Mouse (Mus musculus) limb, embryonic 11.5 days (tissue): ENCODE measurements around the gene Dnajc25. TPM values are rescaled to one million over a fixed set of nuclear protein-coding genes. Genes with fewer than 3 reads are reported as not detected.

ENCODE experiments used
- ATAC-seq: fragments of 200-750 bp; cut with Nextera tagmentation; 2 replicates; pipeline ENCODE4 v1.8.0; 2017; ENCODE audit warnings: low read depth; ENCODE audit not compliant: insufficient number of reproducible peaks, low FRiP score, low TSS enrichment
- DNase-seq: peaks from one replicate; pipeline ENCODE4 v3.0.0-alpha.2; 2015; ENCODE audit warnings: low spot score
- H3K27ac ChIP-seq: fragments of 300-500 bp; sonication (generic); replicated peaks from 2 replicates; pipeline ENCODE4 v1.5.1; 2014; ENCODE audit warnings: low read depth, mild to moderate bottlenecking, low read length
- H3K27me3 ChIP-seq: fragments of 300-500 bp; sonication (generic); 2 replicates; pipeline ENCODE4 v1.6.1; 2014; ENCODE audit warnings: mild to moderate bottlenecking, low read length, mixed read lengths; ENCODE audit not compliant: control insufficient read depth, insufficient read depth
- H3K36me3 ChIP-seq: fragments of 300-500 bp; sonication (generic); 2 replicates; pipeline ENCODE4 v1.6.1; 2014; ENCODE audit warnings: mild to moderate bottlenecking, low read length, moderate library complexity, mixed read lengths; ENCODE audit not compliant: control insufficient read depth, insufficient read depth
- H3K4me1 ChIP-seq: fragments of 300-500 bp; sonication (generic); 2 replicates; pipeline ENCODE4 v1.6.1; 2014; ENCODE audit warnings: low read length, mixed read lengths; ENCODE audit not compliant: control insufficient read depth, insufficient read depth
- H3K4me2 ChIP-seq: fragments of 300-500 bp; sonication (generic); 2 replicates; pipeline ENCODE4 v1.6.1; 2014; ENCODE audit warnings: low read depth, mild to moderate bottlenecking, moderate library complexity; ENCODE audit not compliant: severe bottlenecking
- H3K4me3 ChIP-seq: fragments of 300-500 bp; sonication (generic); 2 replicates; pipeline ENCODE4 v1.5.1; 2014; ENCODE audit warnings: low read depth, low read length
- H3K9ac ChIP-seq: fragments of 300-500 bp; sonication (generic); 2 replicates; pipeline ENCODE4 v1.6.1; 2014; ENCODE audit warnings: mild to moderate bottlenecking, low read length
- H3K9me3 ChIP-seq: fragments of 300-500 bp; sonication (generic); 2 replicates; pipeline ENCODE4 v1.6.1; 2016; ENCODE audit warnings: low read length; ENCODE audit not compliant: control insufficient read depth
- WGBS: fragments of 180-500 bp; shearing (Covaris S2); extraction: QIAGEN DNeasy Blood & Tissue Kit; methylation state at CpG from one replicate; pipeline ENCODE4 v1.1.7; 2014; 5-methylcytosine and 5-hydroxymethylcytosine counted together
- polyA plus RNA-seq: library from polyadenylated mRNA; unstranded; fragments of >200 nt; fragmentation: Nextera tagmentation; extraction: Ambion mirVana; gene quantifications from 2 replicates; pipeline ENCODE4 v1.2.1, GENCODE M21; 2014

Gene Dnajc25
- polyA plus RNA-seq, 1 experiment from 2014 or later, result 7.4 TPM

- Histone ChIP-seq H3K4me2 (no peak overlapping the region), H3K9ac (no peak overlapping the region), H3K9me3 (no peaks in the 10 kb centered on the region), H3K4me3 (no peak overlapping the region), H3K27ac (no peak overlapping the region), H3K4me1 (peaks cover 5% of the 10 kb centered on the region; the same call in 1 of the 2 replicates), H3K36me3 (no peaks in the 10 kb centered on the region), H3K27me3 (no peaks in the 10 kb centered on the region)
- 94% methylated on average over 1 of the region's 1 CpGs for WGBS
- DNase-seq (no peak), ATAC-seq (no peak)
Measured at GRCm38 (mm10) chr4:58998688-58999087, 3.8 kb downstream of the Dnajc25 start.

GRCm38 (mm10) chr4:58999686-59000085, 4.8 kb downstream of the Dnajc25 start:
- H3K36me3 ChIP-seq, result no peaks in the 10 kb centered on the region
- H3K4me1 ChIP-seq, result peaks cover 10% of the 10 kb centered on the region; the same call in 1 of the 2 replicates
- H3K4me3 ChIP-seq, result no peak overlapping the region
- no peak overlapping the region for H3K27ac ChIP-seq
- no peaks in the 10 kb centered on the region for H3K27me3 ChIP-seq
- ATAC-seq, result no peak
- 22% methylated on average over 2 of the region's 2 CpGs for WGBS
- DNase-seq, result peak; percentile 80
- no peak overlapping the region for H3K4me2 ChIP-seq
- H3K9ac ChIP-seq, result no peak overlapping the region
- no peaks in the 10 kb centered on the region for H3K9me3 ChIP-seq

- H3K9ac ChIP-seq, result no peak overlapping the region
- no peak overlapping the region for H3K4me3 ChIP-seq
- H3K27me3 ChIP-seq, result no peaks in the 10 kb centered on the region
- ATAC-seq (no peak), DNase-seq (no peak)
- no peaks in the 10 kb centered on the region for H3K9me3 ChIP-seq
- H3K27ac ChIP-seq, result no peak overlapping the region
- no peaks in the 10 kb centered on the region for H3K36me3 ChIP-seq
- H3K4me1 ChIP-seq, result peaks cover 7% of the 10 kb centered on the region; the same call in 1 of the 2 replicates
- WGBS, result 0% methylated on average over 2 of the region's 2 CpGs
- H3K4me2 ChIP-seq, result no peak overlapping the region
Measured at GRCm38 (mm10) chr4:59000614-59001013, 5.8 kb downstream of the Dnajc25 start.

- peak within 1 kb of the TSS; percentile 70; the same call in 1 of the 2 replicates for H3K27ac ChIP-seq
- peak; percentile 95 for ATAC-seq
- peak within 1 kb of the TSS; percentile 92 for H3K4me3 ChIP-seq
- H3K27me3 ChIP-seq, result no peaks in the 10 kb centered on the region
- H3K4me1 ChIP-seq, result 0 out of 2 replicates have a peak, but pooled peaks cover 10% of the 10 kb centered on the region
- under 1% methylated on average over 77 of the region's 89 CpGs for WGBS
- H3K4me2 ChIP-seq, result peak within 1 kb of the TSS; percentile 81
- no peaks in the 10 kb centered on the region for H3K36me3 ChIP-seq
- DNase-seq, result peak; percentile 93
- no peaks in the 10 kb centered on the region for H3K9me3 ChIP-seq
- H3K9ac ChIP-seq, result peak within 1 kb of the TSS; percentile 89
Measured at GRCm38 (mm10) chr4:59002948-59003805, 8.3 kb downstream of the Dnajc25 start, which contains the start of gene Gm20503. Gene Gm20503 (plus strand): TSS chr4:59003210.

- H3K9me3 ChIP-seq, result no peaks in the 10 kb centered on the region
- H3K4me2 ChIP-seq, result peak overlapping the region; percentile 81
- 0 out of 2 replicates have a peak, but pooled peaks cover 10% of the 10 kb centered on the region for H3K4me1 ChIP-seq
- DNase-seq (no peak), ATAC-seq (no peak)
- no peak overlapping the region for H3K27ac ChIP-seq
- H3K4me3 ChIP-seq, result peak overlapping the region; percentile 92
- H3K9ac ChIP-seq, result peak overlapping the region; percentile 89
- H3K27me3 ChIP-seq, result no peaks in the 10 kb centered on the region
- WGBS, result 43% methylated on average over 7 of the region's 7 CpGs
- H3K36me3 ChIP-seq, result no peaks in the 10 kb centered on the region
Measured at GRCm38 (mm10) chr4:59003806-59004200, 8.9 kb downstream of the Dnajc25 start.

- 46% methylated on average over 8 of the region's 8 CpGs for WGBS
- Histone ChIP-seq H3K4me1 (0 out of 2 replicates have a peak, but pooled peaks cover 7% of the 10 kb centered on the region), H3K27me3 (no peaks in the 10 kb centered on the region), H3K9ac (no peak overlapping the region), H3K27ac (no peak overlapping the region), H3K36me3 (no peaks in the 10 kb centered on the region), H3K4me3 (no peak overlapping the region), H3K9me3 (no peaks in the 10 kb centered on the region), H3K4me2 (no peak overlapping the region)
- ATAC-seq (no peak), DNase-seq (no peak)
Measured at GRCm38 (mm10) chr4:59006211-59006610, 11.3 kb downstream of the Dnajc25 start.

GRCm38 (mm10) chr4:59007016-59007415, 12.2 kb downstream of the Dnajc25 start:
- WGBS, result 92% methylated on average over 6 of the region's 6 CpGs
- 0 out of 2 replicates have a peak, but pooled peaks cover 7% of the 10 kb centered on the region for H3K4me1 ChIP-seq
- DNase-seq (no peak), ATAC-seq (no peak)
- no peak overlapping the region for H3K27ac ChIP-seq
- H3K4me3 ChIP-seq, result no peak overlapping the region
- no peak overlapping the region for H3K4me2 ChIP-seq
- no peak overlapping the region for H3K9ac ChIP-seq
- H3K36me3 ChIP-seq, result no peaks in the 10 kb centered on the region
- no peaks in the 10 kb centered on the region for H3K27me3 ChIP-seq
- no peaks in the 10 kb centered on the region for H3K9me3 ChIP-seq

- WGBS, result 87% methylated on average over 5 of the region's 5 CpGs
- H3K36me3 ChIP-seq, result no peaks in the 10 kb centered on the region
- DNase-seq, result no peak
Measured at GRCm38 (mm10) chr4:59007974-59008373, 13.1 kb downstream of the Dnajc25 start.

More at GRCm38 (mm10) chr4:59007974-59008373, 13.1 kb downstream of the Dnajc25 start:
- Histone ChIP-seq H3K4me2 (no peak overlapping the region), H3K27me3 (no peaks in the 10 kb centered on the region), H3K4me1 (0 out of 2 replicates have a peak, but pooled peaks cover 7% of the 10 kb centered on the region), H3K27ac (no peak overlapping the region), H3K9ac (no peak overlapping the region), H3K4me3 (no peak overlapping the region), H3K9me3 (no peaks in the 10 kb centered on the region)
- ATAC-seq, result no peak
